Mouse (Mus musculus): ENCODE data around the gene Meis2. TPM values are rescaled to one million over a fixed set of nuclear protein-coding genes. Genes with fewer than 3 reads are reported as not detected.

Gene Meis2
- polyA plus RNA-seq, 1 experiment from 2014 or later = 33.1 TPM

DNA sequence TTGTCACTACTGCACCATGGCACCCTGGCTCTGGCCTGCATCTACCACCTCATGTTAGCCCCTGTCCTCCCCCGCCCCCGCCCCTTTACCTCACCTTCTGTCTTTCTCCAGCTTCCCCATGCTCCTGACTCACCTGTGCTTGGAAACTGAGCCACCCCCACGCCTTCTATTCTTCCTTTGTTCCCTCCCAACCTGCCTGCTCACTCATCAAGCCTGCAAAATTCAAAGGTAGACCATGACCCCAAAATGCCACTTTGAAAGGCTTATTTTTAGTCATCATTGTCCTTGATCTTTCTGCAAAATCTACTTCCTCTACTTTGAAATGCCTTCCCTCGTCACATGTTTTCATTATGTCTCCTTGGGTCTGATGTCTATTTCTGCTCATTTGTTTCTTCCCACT lies 77.2 kb downstream of the Meis2 start:
- Histone ChIP-seq H3K27me3 (ENCODE audit: insufficient read depth, low read length) (no peaks in the 10 kb centered on the region), H3K4me3 (ENCODE audit: low read depth, low read length) (no peak overlapping the region), H3K36me3 (ENCODE audit: insufficient read depth) (no peaks in the 10 kb centered on the region), H3K27ac (ENCODE audit: low read depth) (no peak overlapping the region), H3K4me2 (no peak overlapping the region), H3K9ac (no peak overlapping the region), H3K4me1 (ENCODE audit: insufficient read depth) (no peaks in the 10 kb centered on the region), H3K9me3 (ENCODE audit: low read depth, low read length) (no peaks in the 10 kb centered on the region)
- WGBS = 76% methylated on average over 4 of the region's 4 CpGs
- no peak for TF ChIP-seq CTCF (IDR thresholded peaks at IDR 0.05; ENCODE audit: low read depth)
- no peak for DNase-seq
- ATAC-seq (ENCODE audit: insufficient read depth) = no peak

GRCm38 (mm10) chr2:115984952-115985351 lies 80.7 kb downstream of the Meis2 start:
- Histone ChIP-seq H3K36me3 (ENCODE audit: insufficient read depth) (no peaks in the 10 kb centered on the region; the same call in 1 of the 2 replicates), H3K9me3 (ENCODE audit: low read depth, low read length) (no peaks in the 10 kb centered on the region), H3K27me3 (ENCODE audit: insufficient read depth, low read length) (no peaks in the 10 kb centered on the region), H3K27ac (ENCODE audit: low read depth) (no peak overlapping the region), H3K4me2 (no peak overlapping the region), H3K4me1 (ENCODE audit: insufficient read depth) (no peaks in the 10 kb centered on the region), H3K9ac (no peak overlapping the region), H3K4me3 (ENCODE audit: low read depth, low read length) (no peak overlapping the region)
- 52% methylated on average over 9 of the region's 9 CpGs for WGBS
- ATAC-seq (ENCODE audit: insufficient read depth) (peak; percentile 69; the same call in 1 of the 2 replicates), DNase-seq (peak; percentile 43)
- TF ChIP-seq CTCF (IDR thresholded peaks at IDR 0.05; ENCODE audit: low read depth) = no peak

DNA sequence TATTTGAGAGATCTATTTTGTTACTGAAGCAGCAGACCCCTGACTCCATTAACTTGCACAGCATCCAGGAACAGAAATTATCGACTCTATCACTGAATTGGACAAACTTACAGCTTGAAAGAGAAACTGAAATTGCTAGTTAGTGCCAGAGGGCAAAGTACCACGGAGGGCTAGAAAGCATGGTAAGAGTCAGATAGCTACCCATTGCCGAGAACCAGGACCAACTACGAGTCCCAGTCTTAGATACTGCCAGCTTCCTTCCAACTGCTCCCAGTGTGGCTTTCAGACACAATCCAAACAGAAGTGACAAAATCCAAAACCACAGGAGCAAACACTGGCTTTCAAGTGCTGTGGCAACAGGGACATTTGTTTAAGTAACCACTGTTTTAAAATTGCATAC lies 81.2 kb downstream of the Meis2 start:
- Histone ChIP-seq H3K4me2 (no peak overlapping the region), H3K9ac (no peak overlapping the region), H3K27ac (ENCODE audit: low read depth) (no peak overlapping the region), H3K4me1 (ENCODE audit: insufficient read depth) (no peaks in the 10 kb centered on the region), H3K9me3 (ENCODE audit: low read depth, low read length) (no peaks in the 10 kb centered on the region), H3K27me3 (ENCODE audit: insufficient read depth, low read length) (no peaks in the 10 kb centered on the region), H3K36me3 (ENCODE audit: insufficient read depth) (no peaks in the 10 kb centered on the region; the same call in 1 of the 2 replicates), H3K4me3 (ENCODE audit: low read depth, low read length) (no peak overlapping the region)
- WGBS = 72% methylated on average over 4 of the region's 4 CpGs
- peak; percentile 45; the same call in 1 of the 2 replicates for ATAC-seq (ENCODE audit: insufficient read depth)
- TF ChIP-seq CTCF (IDR thresholded peaks at IDR 0.05; ENCODE audit: low read depth) = no peak
- no peak for DNase-seq

GRCm38 (mm10) chr2:115980490-115980889 lies 85.1 kb downstream of the Meis2 start:
- no peak overlapping the region for H3K4me2 ChIP-seq
- H3K4me3 ChIP-seq (ENCODE audit: low read depth, low read length) = no peak overlapping the region
- no peaks in the 10 kb centered on the region for H3K27me3 ChIP-seq (ENCODE audit: insufficient read depth, low read length)
- ATAC-seq (ENCODE audit: insufficient read depth) (no peak), DNase-seq (no peak)
- no peak for TF ChIP-seq CTCF (IDR thresholded peaks at IDR 0.05; ENCODE audit: low read depth)
- no peaks in the 10 kb centered on the region for H3K4me1 ChIP-seq (ENCODE audit: insufficient read depth)
- no peak overlapping the region for H3K27ac ChIP-seq (ENCODE audit: low read depth)
- H3K9me3 ChIP-seq (ENCODE audit: low read depth, low read length) = no peaks in the 10 kb centered on the region
- no peak overlapping the region for H3K9ac ChIP-seq
- peaks cover 3% of the 10 kb centered on the region; the same call in 1 of the 2 replicates for H3K36me3 ChIP-seq (ENCODE audit: insufficient read depth)

- Histone ChIP-seq H3K4me3 (ENCODE audit: low read depth, low read length) (no peak overlapping the region), H3K36me3 (ENCODE audit: insufficient read depth) (peaks cover 3% of the 10 kb centered on the region; the same call in 1 of the 2 replicates), H3K4me1 (ENCODE audit: insufficient read depth) (no peaks in the 10 kb centered on the region), H3K4me2 (no peak overlapping the region), H3K9ac (no peak overlapping the region), H3K9me3 (ENCODE audit: low read depth, low read length) (no peaks in the 10 kb centered on the region), H3K27ac (ENCODE audit: low read depth) (no peak overlapping the region), H3K27me3 (ENCODE audit: insufficient read depth, low read length) (no peaks in the 10 kb centered on the region)
- no peak for ATAC-seq (ENCODE audit: insufficient read depth)
- no peak for TF ChIP-seq CTCF (IDR thresholded peaks at IDR 0.05; ENCODE audit: low read depth)
- 63% methylated on average over 14 of the region's 14 CpGs for WGBS
- no peak for DNase-seq
These were observed 85.8 kb downstream of the Meis2 start for GRCm38 (mm10) chr2:115979683-115980476.

DNA sequence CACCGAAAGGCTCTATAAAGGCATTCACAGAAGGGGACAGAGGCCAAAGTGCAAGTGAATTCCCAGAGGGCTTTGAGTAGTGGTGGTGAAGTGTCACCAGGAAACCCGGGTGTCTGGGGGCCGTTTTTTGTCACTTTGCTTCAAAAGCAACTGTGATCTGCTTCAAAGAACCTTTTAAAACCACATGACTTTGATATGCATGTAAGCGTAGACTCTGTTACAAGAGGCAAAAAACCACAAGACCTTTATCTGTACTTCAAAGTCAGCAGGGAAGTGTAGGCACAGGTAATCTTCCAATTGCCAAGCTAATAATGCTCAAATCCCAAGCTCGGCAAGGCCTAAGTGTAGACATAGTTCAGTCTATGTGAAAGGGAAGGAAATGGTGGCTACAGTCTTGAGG lies 87.0 kb downstream of the Meis2 start:
- H3K9me3 ChIP-seq (ENCODE audit: low read depth, low read length) = no peaks in the 10 kb centered on the region
- H3K36me3 ChIP-seq (ENCODE audit: insufficient read depth) = peaks cover 3% of the 10 kb centered on the region; the same call in 1 of the 2 replicates
- WGBS = 55% methylated on average over 5 of the region's 5 CpGs
- H3K27me3 ChIP-seq (ENCODE audit: insufficient read depth, low read length) = no peaks in the 10 kb centered on the region
- no peak overlapping the region for H3K4me2 ChIP-seq
- no peak for TF ChIP-seq CTCF (IDR thresholded peaks at IDR 0.05; ENCODE audit: low read depth)
- no peak for ATAC-seq (ENCODE audit: insufficient read depth)
- no peak overlapping the region for H3K9ac ChIP-seq
- H3K27ac ChIP-seq (ENCODE audit: low read depth) = no peak overlapping the region
- H3K4me1 ChIP-seq (ENCODE audit: insufficient read depth) = no peaks in the 10 kb centered on the region
- no peak overlapping the region for H3K4me3 ChIP-seq (ENCODE audit: low read depth, low read length)
- DNase-seq = no peak

DNA sequence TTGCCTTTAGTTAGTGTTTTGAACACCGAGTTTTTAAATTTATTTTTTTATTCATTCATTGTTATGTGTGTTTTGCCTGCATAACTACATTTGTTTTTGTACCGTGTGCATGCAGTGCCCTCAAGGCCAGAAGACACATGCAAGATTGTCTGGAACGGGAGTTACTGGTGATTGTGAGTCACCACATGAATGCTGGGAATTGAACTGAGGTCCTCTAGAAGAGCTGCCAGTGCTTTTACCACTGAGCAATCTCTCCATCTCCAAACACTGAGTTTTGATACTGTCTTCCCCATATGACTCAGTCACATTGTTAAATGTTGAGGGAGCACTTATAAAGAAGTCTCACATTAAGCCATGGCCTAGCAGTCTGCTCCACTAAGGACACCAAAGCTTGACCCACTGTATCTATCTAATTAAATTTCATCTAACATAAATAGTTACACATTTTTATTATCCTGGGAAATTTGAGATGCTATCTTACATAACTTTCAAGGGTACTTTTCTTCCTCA lies 94.3 kb downstream of the Meis2 start:
- DNase-seq = no peak
- H3K36me3 ChIP-seq (ENCODE audit: insufficient read depth) = peaks cover 3% of the 10 kb centered on the region; the same call in 1 of the 2 replicates
- H3K27ac ChIP-seq (ENCODE audit: low read depth) = no peak overlapping the region
- no peaks in the 10 kb centered on the region for H3K27me3 ChIP-seq (ENCODE audit: insufficient read depth, low read length)
- WGBS = 87% methylated on average over 3 of the region's 3 CpGs
- no peak for TF ChIP-seq CTCF (IDR thresholded peaks at IDR 0.05; ENCODE audit: low read depth)
- no peaks in the 10 kb centered on the region for H3K4me1 ChIP-seq (ENCODE audit: insufficient read depth)
- ATAC-seq (ENCODE audit: insufficient read depth) = no peak
- H3K9ac ChIP-seq = no peak overlapping the region
- H3K4me3 ChIP-seq (ENCODE audit: low read depth, low read length) = no peak overlapping the region
- H3K4me2 ChIP-seq = no peak overlapping the region
- no peaks in the 10 kb centered on the region for H3K9me3 ChIP-seq (ENCODE audit: low read depth, low read length)
